Mouse (Mus musculus) liver, embryonic 15.5 days (tissue): Measurements from ENCODE around the gene 1110025L11Rik. TPM values are rescaled to one million over a fixed set of nuclear protein-coding genes. Genes with fewer than 3 reads are reported as not detected.
"Not testable (repeated sequence)": the region's sequence is repeated elsewhere in the genome, so short reads cannot be mapped to it uniquely, and the experiment has no call there.

ENCODE experiments used
- ATAC-seq: fragments of 200-750 bp; cut with Nextera tagmentation; 2 replicates; pipeline ENCODE4 v1.8.0; 2017; ENCODE audit warnings: moderate number of reproducible peaks, mild to moderate bottlenecking, moderate library complexity; ENCODE audit not compliant: insufficient read depth
- H3K27ac ChIP-seq: fragments of 300-500 bp; sonication (generic); replicated peaks from 2 replicates; pipeline ENCODE4 v1.5.1; 2015; ENCODE audit warnings: mild to moderate bottlenecking, inconsistent platforms
- H3K27me3 ChIP-seq: fragments of 300-500 bp; sonication (generic); 2 replicates; pipeline ENCODE4 v1.6.1; 2015; ENCODE audit warnings: mild to moderate bottlenecking, inconsistent platforms
- H3K36me3 ChIP-seq: fragments of 300-500 bp; sonication (generic); replicated peaks from 2 replicates; pipeline ENCODE4 v1.6.1; 2015; ENCODE audit warnings: moderate library complexity, mild to moderate bottlenecking, inconsistent platforms
- H3K4me1 ChIP-seq: fragments of 300-500 bp; sonication (generic); replicated peaks from 2 replicates; pipeline ENCODE4 v1.6.1; 2015; ENCODE audit warnings: inconsistent platforms
- H3K4me2 ChIP-seq: fragments of 300-500 bp; sonication (generic); 2 replicates; pipeline ENCODE4 v1.6.1; 2015; ENCODE audit warnings: moderate library complexity, mild to moderate bottlenecking, inconsistent platforms
- H3K4me3 ChIP-seq: fragments of 300-500 bp; sonication (generic); replicated peaks from 2 replicates; pipeline ENCODE4 v1.5.1; 2015; ENCODE audit warnings: mild to moderate bottlenecking, inconsistent platforms
- H3K9ac ChIP-seq: fragments of 300-500 bp; sonication (generic); 2 replicates; pipeline ENCODE4 v1.6.1; 2015; ENCODE audit warnings: moderate library complexity, mild to moderate bottlenecking, inconsistent platforms
- H3K9me3 ChIP-seq: fragments of 300-500 bp; sonication (generic); replicated peaks from 2 replicates; pipeline ENCODE4 v1.6.1; 2016; ENCODE audit warnings: inconsistent platforms
- WGBS: fragments of 180-500 bp; shearing (Covaris S2); methylation state at CpG from one replicate; pipeline ENCODE4 v1.1.7; 2015; ENCODE audit warnings: mixed read lengths; ENCODE audit not compliant: insufficient replicate concordance; 5-methylcytosine and 5-hydroxymethylcytosine counted together
- polyA plus RNA-seq: library from polyadenylated mRNA; unstranded; fragments of >200 nt; fragmentation: Nextera tagmentation; extraction: Ambion mirVana; gene quantifications from 2 replicates; pipeline ENCODE4 v1.2.1, GENCODE M21; 2015

The 1110025L11Rik gene
- polyA plus RNA-seq: not detected in 2 replicates

GRCm38 (mm10) chr16:89063902-89064301 is at the start of gene 1110025L11Rik:
Gene 1110025L11Rik (minus strand): TSS chr16:89064002.
- not testable (repeated sequence) for H3K9ac ChIP-seq, H3K36me3 ChIP-seq, H3K27ac ChIP-seq, H3K27me3 ChIP-seq, H3K9me3 ChIP-seq, H3K4me1 ChIP-seq, H3K4me3 ChIP-seq, ATAC-seq, H3K4me2 ChIP-seq
- no CpG with 5 or more reads among the region's 2 CpGs for WGBS

- H3K9ac ChIP-seq, H3K4me3 ChIP-seq, ATAC-seq, H3K4me1 ChIP-seq, H3K27ac ChIP-seq, H3K27me3 ChIP-seq, H3K9me3 ChIP-seq, H3K36me3 ChIP-seq, H3K4me2 ChIP-seq: not testable (repeated sequence)
- WGBS: 59% methylated on average over 2 of the region's 2 CpGs
Measured at GRCm38 (mm10) chr16:89071041-89071440, 7.2 kb upstream of the 1110025L11Rik start.

- no peak within 1 kb of the TSS for H3K4me3 ChIP-seq
- ATAC-seq: no peak
- H3K9me3 ChIP-seq: no peaks in the 10 kb centered on the region
- H3K4me1 ChIP-seq: no peaks in the 10 kb centered on the region
- H3K9ac ChIP-seq: no peak within 1 kb of the TSS
- 66% methylated on average over 3 of the region's 3 CpGs for WGBS
- no peak within 1 kb of the TSS for H3K4me2 ChIP-seq
- H3K27ac ChIP-seq: no peak within 1 kb of the TSS
- no peaks in the 10 kb centered on the region for H3K27me3 ChIP-seq
- no peaks in the 10 kb centered on the region for H3K36me3 ChIP-seq
Measured at GRCm38 (mm10) chr16:89047783-89048182, 16.0 kb downstream of the 1110025L11Rik start, which contains the start of gene Krtap6-5. Gene Krtap6-5 (minus strand): TSS chr16:89047883.

GRCm38 (mm10) chr16:89041372-89041771 is 22.4 kb downstream of the 1110025L11Rik start, which contains the start of gene Gm10228:
Gene Gm10228 (minus strand): TSS chr16:89041472.
- not testable (repeated sequence) for H3K9me3 ChIP-seq, H3K27ac ChIP-seq, H3K36me3 ChIP-seq, H3K4me2 ChIP-seq, H3K9ac ChIP-seq, H3K4me1 ChIP-seq, ATAC-seq, H3K4me3 ChIP-seq, H3K27me3 ChIP-seq
- 66% methylated on average over 2 of the region's 4 CpGs for WGBS

- H3K36me3 ChIP-seq, H3K9me3 ChIP-seq, H3K4me2 ChIP-seq, ATAC-seq, H3K27me3 ChIP-seq, H3K9ac ChIP-seq, H3K27ac ChIP-seq, H3K4me1 ChIP-seq, H3K4me3 ChIP-seq: not testable (repeated sequence)
- WGBS: 65% methylated on average over 3 of the region's 3 CpGs
Measured at GRCm38 (mm10) chr16:89031399-89031798, 32.4 kb downstream of the 1110025L11Rik start, which contains the start of gene Krtap6-1. Gene Krtap6-1 (plus strand): TSS chr16:89031699.

- ATAC-seq, H3K27ac ChIP-seq, H3K4me1 ChIP-seq, H3K4me2 ChIP-seq, H3K4me3 ChIP-seq, H3K9ac ChIP-seq, H3K36me3 ChIP-seq, H3K9me3 ChIP-seq, H3K27me3 ChIP-seq: not testable (repeated sequence)
- WGBS: 62% methylated on average over 3 of the region's 3 CpGs
Measured at GRCm38 (mm10) chr16:89014984-89015383, 48.8 kb downstream of the 1110025L11Rik start, which contains the start of gene Gm10229. Gene Gm10229 (plus strand): TSS chr16:89015284.

- Histone ChIP-seq H3K9ac (no peak overlapping the region), H3K9me3 (0 out of 2 replicates have a peak, but pooled peaks cover 4% of the 10 kb centered on the region), H3K27me3 (no peaks in the 10 kb centered on the region), H3K36me3 (no peaks in the 10 kb centered on the region), H3K4me3 (no peak overlapping the region), H3K4me1 (no peaks in the 10 kb centered on the region), H3K4me2 (no peak overlapping the region), H3K27ac (no peak overlapping the region)
- no peak for ATAC-seq
- WGBS: 86% methylated on average over 3 of the region's 3 CpGs
Measured at GRCm38 (mm10) chr16:89013973-89014372, 49.8 kb downstream of the 1110025L11Rik start.

Other genes starting within 250 kb of the 1110025L11Rik start
- gene Krtap15, start 243.8 kb downstream of the 1110025L11Rik start, polyA plus RNA-seq: not detected in 2 replicates
- not detected in 2 replicates for gene Krtap14, start 237.9 kb downstream of the 1110025L11Rik start, polyA plus RNA-seq
- gene Krtap19-1, start 194.6 kb downstream of the 1110025L11Rik start, polyA plus RNA-seq: not detected in 2 replicates
- gene Krtap19-2, start 189.7 kb downstream of the 1110025L11Rik start, polyA plus RNA-seq: not detected in 2 replicates
- gene Krtap19-3, start 186.0 kb downstream of the 1110025L11Rik start, polyA plus RNA-seq: not detected in 2 replicates
- not detected in 2 replicates for gene Krtap19-4, start 178.9 kb downstream of the 1110025L11Rik start, polyA plus RNA-seq
- gene Krtap19-5, start 167.5 kb downstream of the 1110025L11Rik start, polyA plus RNA-seq: not detected in 2 replicates
- gene Krtap19-9b, start 131.7 kb downstream of the 1110025L11Rik start, polyA plus RNA-seq: not detected in 2 replicates
- gene Krtap16-3, start 101.1 kb downstream of the 1110025L11Rik start, polyA plus RNA-seq: not detected in 2 replicates
- not detected in 2 replicates for gene Krtap22-2, start 53.2 kb downstream of the 1110025L11Rik start, polyA plus RNA-seq
- gene Gm10229, start 48.7 kb downstream of the 1110025L11Rik start, polyA plus RNA-seq: not detected in 2 replicates
- gene Krtap6-1, start 32.3 kb downstream of the 1110025L11Rik start, polyA plus RNA-seq: not detected in 2 replicates
- not detected in 2 replicates for gene Gm10228, start 22.5 kb downstream of the 1110025L11Rik start, polyA plus RNA-seq
- not detected in 2 replicates for gene Krtap6-5, start 16.1 kb downstream of the 1110025L11Rik start, polyA plus RNA-seq
- not detected in 2 replicates for gene Krtap6-3, start 20.0 kb upstream of the 1110025L11Rik start, polyA plus RNA-seq
- not detected in 2 replicates for gene Gm6358, start 76.8 kb upstream of the 1110025L11Rik start, polyA plus RNA-seq
- gene Gm10061, start 87.1 kb upstream of the 1110025L11Rik start, polyA plus RNA-seq: not detected in 2 replicates
- not detected in 2 replicates for gene Gm9789, start 94.0 kb upstream of the 1110025L11Rik start, polyA plus RNA-seq
- gene Gm7735, start 105.5 kb upstream of the 1110025L11Rik start, polyA plus RNA-seq: not detected in 2 replicates
- not detected in 2 replicates for gene 1110057P08Rik, start 110.7 kb upstream of the 1110025L11Rik start, polyA plus RNA-seq
- gene Krtap20-2, start 141.9 kb upstream of the 1110025L11Rik start, polyA plus RNA-seq: not detected in 2 replicates